Mouse (Mus musculus) granulocyte monocyte progenitor cell, adult 5-6 weeks (primary cell): Measurements from ENCODE around the gene Mib2. TPM values are rescaled to one million over a fixed set of nuclear protein-coding genes. Genes with fewer than 3 reads are reported as not detected.

Experiments
- ATAC-seq: replicated peaks from 2 replicates; pipeline ENCODE4 v1.8.0; 2016; ENCODE audit warnings: mild to moderate bottlenecking, moderate TSS enrichment, inconsistent platforms; ENCODE audit not compliant: poor library complexity, severe bottlenecking
- total RNA-seq, 2 experiments: library from RNA; stranded (forward) in 1 of 2; stranded (reverse) in 1 of 2; fragments of 200-712, 200-1000 nt in 1 of 2; fragments of >200 nt in 1 of 2; fragmentation: Nextera tagmentation in 1 of 2; gene quantifications; 2 replicates each; pipeline ENCODE4 v1.2.3; 2014 to 2017

The Mib2 gene
- total RNA-seq, 2 experiments from 2014 or later = 2.9 to 17.7 TPM

DNA sequence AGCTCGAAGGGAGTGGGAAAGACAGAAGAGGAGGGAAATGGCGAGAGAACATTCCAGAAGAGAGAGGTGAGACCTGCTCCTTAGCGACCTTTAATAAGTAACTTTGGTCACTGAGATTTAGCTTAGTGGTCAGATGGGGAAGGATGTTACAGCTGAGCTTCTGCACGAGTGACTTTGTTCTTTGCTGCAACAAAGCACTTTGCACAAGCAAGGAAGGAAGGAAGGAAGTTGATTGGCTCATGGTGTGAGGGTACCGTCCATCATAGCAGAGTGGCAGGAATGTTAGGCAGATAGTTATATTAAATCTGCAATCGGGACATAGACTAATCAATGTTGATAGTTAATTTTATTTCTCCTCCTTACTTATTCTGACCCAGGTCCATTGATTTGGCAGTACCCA is 38.7 kb downstream of the Mib2 start:
- ATAC-seq = no peak

DNA sequence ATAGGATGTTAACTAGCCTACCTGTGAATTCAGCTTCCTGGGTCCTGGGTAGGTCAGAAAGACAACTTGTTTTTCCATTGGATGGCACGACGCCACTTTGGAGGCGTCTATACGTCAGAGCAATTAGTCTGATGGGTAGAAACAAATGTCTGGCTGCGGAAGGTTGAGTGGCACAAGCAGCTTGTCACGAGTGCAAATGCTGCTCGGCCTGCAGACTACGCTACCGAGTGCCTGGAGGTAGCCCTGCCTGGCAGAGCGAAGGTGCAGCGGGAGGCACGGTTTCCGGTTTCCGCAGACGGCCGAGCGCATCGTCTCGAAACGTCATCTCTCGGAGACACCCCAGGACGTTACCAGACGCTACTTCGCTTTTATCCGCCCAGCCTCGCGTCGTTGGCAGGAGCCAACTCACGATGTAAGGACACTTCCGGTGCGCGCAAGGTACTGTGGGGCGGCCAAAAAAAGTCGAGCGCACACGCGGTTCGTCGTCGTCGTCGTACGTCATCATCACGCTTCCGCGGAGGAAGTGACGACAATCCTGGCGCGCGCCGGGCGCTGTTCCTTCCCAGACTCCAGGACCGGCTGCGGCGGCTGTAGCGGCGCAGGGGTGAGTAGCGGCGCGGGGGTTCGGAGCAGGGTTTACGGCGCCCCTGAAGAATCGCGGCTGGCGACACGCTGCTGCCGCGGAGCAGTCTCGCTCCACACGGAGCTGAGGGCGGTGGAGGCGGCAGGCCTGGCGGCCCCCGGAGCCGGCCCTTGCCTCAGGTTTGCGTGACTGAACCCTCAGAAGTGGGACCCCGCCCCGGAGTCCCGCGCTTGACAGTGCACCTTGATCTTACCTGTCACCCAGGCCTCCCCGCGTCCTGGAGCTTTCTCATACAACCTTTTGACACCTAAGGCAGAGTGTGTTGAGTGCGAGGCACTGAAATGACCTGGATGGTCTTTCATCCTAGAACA is 44.4 kb downstream of the Mib2 start, which contains the start of gene Cdk11b:
Gene Cdk11b (plus strand): TSS at position 517 of the 954 bp plus-strand sequence.
- peak; percentile 96 for ATAC-seq

DNA sequence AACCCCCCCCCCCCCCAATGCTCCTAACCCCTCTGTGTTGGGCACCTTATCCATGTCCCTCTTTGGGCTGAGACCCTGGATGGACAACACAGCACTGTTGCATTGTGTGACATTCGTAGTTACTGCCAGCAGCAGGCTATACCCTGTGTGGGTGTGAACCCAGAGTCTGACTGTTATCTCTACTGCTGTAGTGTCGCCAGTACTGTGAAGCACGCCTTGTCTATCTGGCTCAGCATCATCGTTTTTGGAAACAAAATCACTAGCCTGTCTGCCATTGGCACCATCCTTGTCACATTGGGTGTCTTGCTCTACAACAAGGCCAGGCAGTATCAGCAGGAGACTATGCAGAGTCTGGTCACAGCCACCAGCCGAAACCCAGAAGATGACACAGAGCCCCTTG is 50.7 kb downstream of the Mib2 start:
- ATAC-seq = no peak

DNA sequence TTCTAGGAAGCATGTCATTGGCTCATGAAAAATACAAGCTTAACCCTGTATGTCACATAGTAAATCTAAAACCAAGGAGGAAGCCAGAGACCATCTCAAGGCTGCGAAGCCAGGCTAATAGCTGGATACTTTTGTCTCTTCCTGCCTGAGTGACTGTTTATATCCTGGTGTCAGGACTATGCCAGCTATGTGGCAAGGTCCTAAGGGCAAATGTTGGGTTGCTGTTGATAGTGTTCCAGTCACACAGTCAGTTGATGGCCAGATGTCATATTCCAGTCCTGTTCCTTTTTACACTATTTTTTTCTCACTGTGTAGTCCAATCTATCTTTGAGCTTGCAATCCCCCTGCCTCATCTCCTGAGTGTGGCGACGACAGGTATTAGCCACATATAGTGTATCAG is 55.7 kb downstream of the Mib2 start:
- no peak for ATAC-seq

DNA sequence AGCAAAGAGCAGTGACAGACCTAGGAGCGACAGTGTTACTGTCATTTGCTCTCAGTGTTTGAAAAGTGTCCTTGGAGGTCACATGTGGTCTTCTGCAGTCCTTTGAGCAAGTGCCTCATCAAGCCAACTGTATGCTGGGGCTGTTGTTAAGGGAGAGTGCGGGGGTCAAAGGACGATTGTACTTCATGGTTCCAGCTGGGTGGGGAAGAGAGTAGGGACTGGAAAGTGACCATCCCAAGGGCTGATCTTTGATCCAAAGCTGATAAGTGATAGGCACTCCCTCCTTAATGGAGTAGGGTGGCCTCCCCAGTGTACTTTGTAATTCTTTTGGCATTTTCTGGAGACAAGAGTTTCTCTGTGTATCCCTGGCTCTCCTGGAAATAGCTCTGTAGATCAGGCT is 57.1 kb downstream of the Mib2 start:
- ATAC-seq = no peak

DNA sequence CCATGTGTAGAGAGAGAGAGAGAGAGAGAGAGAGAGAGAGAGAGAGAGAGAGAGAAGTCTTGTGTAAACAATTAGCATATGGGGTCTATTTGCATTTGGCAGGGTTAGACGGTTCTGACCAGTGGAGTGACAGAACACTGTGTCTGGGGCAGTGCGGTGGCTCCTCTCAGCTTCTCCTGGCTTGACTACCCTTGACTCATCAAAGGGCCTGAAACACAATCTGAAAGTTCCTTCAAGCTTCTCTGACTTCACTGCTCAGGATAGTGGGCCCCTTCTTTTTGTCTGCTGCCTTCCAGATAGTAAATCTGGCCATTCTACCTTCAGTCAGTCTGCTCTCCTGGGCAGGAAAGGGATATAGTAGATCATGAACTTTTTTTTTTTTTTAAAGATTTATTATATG is 62.2 kb downstream of the Mib2 start:
- no peak for ATAC-seq

DNA sequence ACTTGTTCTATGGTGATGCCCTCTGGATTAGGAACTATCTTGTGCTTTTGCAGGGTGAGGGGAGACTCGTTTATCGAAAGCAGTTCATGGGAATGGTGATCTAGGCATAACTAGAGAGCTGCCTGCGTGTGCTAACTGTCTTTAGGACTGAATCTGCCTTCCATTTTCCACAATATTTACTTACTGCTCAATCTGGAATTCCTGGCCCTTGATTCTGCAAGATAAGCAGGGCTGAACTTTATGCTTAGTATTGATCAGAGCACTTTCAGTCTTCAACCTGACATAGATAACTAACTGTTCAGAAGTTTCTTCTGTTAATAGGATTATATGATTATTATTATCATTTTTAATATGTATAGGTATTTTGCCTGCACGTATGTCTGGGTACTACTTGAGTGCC is 63.9 kb downstream of the Mib2 start:
- no peak for ATAC-seq

Other genes starting within 250 kb of the Mib2 start
- not detected in 2 replicates for gene Tmem52, start 200.1 kb downstream of the Mib2 start, total RNA-seq (2014; fragmentation: Nextera tagmentation)
- not detected in 2 replicates for gene Tmem52, start 200.1 kb downstream of the Mib2 start, total RNA-seq (2017)
- gene Gnb1, start 177.8 kb downstream of the Mib2 start, total RNA-seq (2014; fragmentation: Nextera tagmentation) = 220 and 223 TPM in 2 replicates
- gene Gnb1, start 177.8 kb downstream of the Mib2 start, total RNA-seq (2017) = 135 and 137 TPM in 2 replicates
- gene Nadk, start 106.8 kb downstream of the Mib2 start, total RNA-seq (2014; fragmentation: Nextera tagmentation) = 70.8 and 90.6 TPM in 2 replicates
- 74.1 and 76.1 TPM in 2 replicates for gene Nadk, start 106.8 kb downstream of the Mib2 start, total RNA-seq (2017)
- gene Slc35e2, start 67.8 kb downstream of the Mib2 start, total RNA-seq (2014; fragmentation: Nextera tagmentation) = 10.4 and 16.8 TPM in 2 replicates
- 6.9 and 10.3 TPM in 2 replicates for gene Slc35e2, start 67.8 kb downstream of the Mib2 start, total RNA-seq (2017)
- gene Cdk11b, start 44.3 kb downstream of the Mib2 start, total RNA-seq (2014; fragmentation: Nextera tagmentation) = 53.9 and 57.8 TPM in 2 replicates
- gene Cdk11b, start 44.3 kb downstream of the Mib2 start, total RNA-seq (2017) = 42.1 and 44.8 TPM in 2 replicates
- gene Gm10563, start 23.8 kb downstream of the Mib2 start, total RNA-seq (2014; fragmentation: Nextera tagmentation) = not detected in 2 replicates
- not detected in 2 replicates for gene Gm10563, start 23.8 kb downstream of the Mib2 start, total RNA-seq (2017)
- not detected in 2 replicates for gene Mmp23, start 15.8 kb downstream of the Mib2 start, total RNA-seq (2014; fragmentation: Nextera tagmentation)
- not detected in 2 replicates for gene Mmp23, start 15.8 kb downstream of the Mib2 start, total RNA-seq (2017)
- gene Fndc10, start 25.1 kb upstream of the Mib2 start, total RNA-seq (2014; fragmentation: Nextera tagmentation) = 2.8 and 7.6 TPM in 2 replicates
- gene Fndc10, start 25.1 kb upstream of the Mib2 start, total RNA-seq (2017) = 0.88 and 2.1 TPM in 2 replicates
- 58.5 and 75.8 TPM in 2 replicates for gene Ssu72, start 35.6 kb upstream of the Mib2 start, total RNA-seq (2014; fragmentation: Nextera tagmentation)
- 80.5 and 99.6 TPM in 2 replicates for gene Ssu72, start 35.6 kb upstream of the Mib2 start, total RNA-seq (2017)
- 0.32 and 0.95 TPM in 2 replicates for gene Tmem240, start 65.6 kb upstream of the Mib2 start, total RNA-seq (2014; fragmentation: Nextera tagmentation)
- gene Tmem240, start 65.6 kb upstream of the Mib2 start, total RNA-seq (2017) = 0.31 TPM in 1 of 2 replicates, not detected in the other
- gene Atad3a, start 91.9 kb upstream of the Mib2 start, total RNA-seq (2014; fragmentation: Nextera tagmentation) = 66.8 and 134 TPM in 2 replicates
- gene Atad3a, start 91.9 kb upstream of the Mib2 start, total RNA-seq (2017) = 95.3 and 118 TPM in 2 replicates
- gene Vwa1, start 105.5 kb upstream of the Mib2 start, total RNA-seq (2014; fragmentation: Nextera tagmentation) = not detected in 2 replicates
- 0.26 and 0.36 TPM in 2 replicates for gene Vwa1, start 105.5 kb upstream of the Mib2 start, total RNA-seq (2017)
- not detected in 2 replicates for gene Tmem88b, start 116.7 kb upstream of the Mib2 start, total RNA-seq (2014; fragmentation: Nextera tagmentation)
- gene Tmem88b, start 116.7 kb upstream of the Mib2 start, total RNA-seq (2017) = not detected in 2 replicates
- gene Ankrd65, start 121.2 kb upstream of the Mib2 start, total RNA-seq (2014; fragmentation: Nextera tagmentation) = not detected in 2 replicates
- gene Ankrd65, start 121.2 kb upstream of the Mib2 start, total RNA-seq (2017) = not detected in 2 replicates
- 191 and 198 TPM in 2 replicates for gene Mrpl20, start 133.7 kb upstream of the Mib2 start, total RNA-seq (2014; fragmentation: Nextera tagmentation)
- 84.2 and 91.1 TPM in 2 replicates for gene Mrpl20, start 133.7 kb upstream of the Mib2 start, total RNA-seq (2017)
- 94.6 and 104 TPM in 2 replicates for gene Ccnl2, start 143.3 kb upstream of the Mib2 start, total RNA-seq (2014; fragmentation: Nextera tagmentation)
- gene Ccnl2, start 143.3 kb upstream of the Mib2 start, total RNA-seq (2017) = 75.5 and 84.0 TPM in 2 replicates
- gene Aurkaip1, start 162.1 kb upstream of the Mib2 start, total RNA-seq (2014; fragmentation: Nextera tagmentation) = 130 and 149 TPM in 2 replicates
- gene Aurkaip1, start 162.1 kb upstream of the Mib2 start, total RNA-seq (2017) = 101 and 159 TPM in 2 replicates
- gene Mxra8, start 170.5 kb upstream of the Mib2 start, total RNA-seq (2014; fragmentation: Nextera tagmentation) = 0.39 TPM in 1 of 2 replicates, not detected in the other
- not detected in 2 replicates for gene Mxra8, start 170.5 kb upstream of the Mib2 start, total RNA-seq (2017)
- 10.1 and 20.3 TPM in 2 replicates for gene Dvl1, start 178.2 kb upstream of the Mib2 start, total RNA-seq (2014; fragmentation: Nextera tagmentation)
- gene Dvl1, start 178.2 kb upstream of the Mib2 start, total RNA-seq (2017) = 12.4 and 21.6 TPM in 2 replicates
- gene Tas1r3, start 194.2 kb upstream of the Mib2 start, total RNA-seq (2014; fragmentation: Nextera tagmentation) = 1.5 TPM in 1 of 2 replicates, not detected in the other
- 0.30 and 0.93 TPM in 2 replicates for gene Tas1r3, start 194.2 kb upstream of the Mib2 start, total RNA-seq (2017)
- 9.4 and 16.7 TPM in 2 replicates for gene Cptp, start 200.2 kb upstream of the Mib2 start, total RNA-seq (2014; fragmentation: Nextera tagmentation)
- gene Cptp, start 200.2 kb upstream of the Mib2 start, total RNA-seq (2017) = 7.0 and 7.8 TPM in 2 replicates
- 49.0 and 64.7 TPM in 2 replicates for gene Ints11, start 200.3 kb upstream of the Mib2 start, total RNA-seq (2014; fragmentation: Nextera tagmentation)
- gene Ints11, start 200.3 kb upstream of the Mib2 start, total RNA-seq (2017) = 34.7 and 37.9 TPM in 2 replicates
- gene Pusl1, start 222.6 kb upstream of the Mib2 start, total RNA-seq (2014; fragmentation: Nextera tagmentation) = 21.2 and 29.3 TPM in 2 replicates
- gene Pusl1, start 222.6 kb upstream of the Mib2 start, total RNA-seq (2017) = 41.8 and 48.6 TPM in 2 replicates
- gene Acap3, start 222.6 kb upstream of the Mib2 start, total RNA-seq (2014; fragmentation: Nextera tagmentation) = 10.7 and 23.1 TPM in 2 replicates
- 6.0 and 6.1 TPM in 2 replicates for gene Acap3, start 222.6 kb upstream of the Mib2 start, total RNA-seq (2017)